Mouse (Mus musculus) cerebellum, adult 2 months (tissue): ENCODE results near the gene Hist1h2bh.

Source experiments
- CTCF ChIP-seq: fragments of 200-500 bp; IDR thresholded peaks from 2 replicates; pipeline ENCODE4 v1.5.1; 2011; ENCODE audit warnings: low read depth, mild to moderate bottlenecking, control low read depth, low read length, moderate library complexity, borderline replicate concordance; ENCODE audit not compliant: insufficient read depth
- POLR2A ChIP-seq: fragments of 200-500 bp; IDR thresholded peaks from 2 replicates; pipeline ENCODE4 v1.6.1; 2011; ENCODE audit warnings: low read length, control low read depth, borderline replicate concordance; ENCODE audit not compliant: insufficient read depth

GRCm38 (mm10) chr13:23538249-23538648 is 4.9 kb downstream of the Hist1h2bh start:
- TF ChIP-seq CTCF (no peak), POLR2A (no peak)
